Mouse (Mus musculus): ENCODE measurements around the gene Gm29276. TPM values are rescaled to one million over a fixed set of nuclear protein-coding genes. Genes with fewer than 3 reads are reported as not detected.

Gm29276 gene
- polyA plus RNA-seq (2015; fragmentation: Nextera tagmentation; extraction: Ambion mirVana), result not detected in 2 replicates

DNA sequence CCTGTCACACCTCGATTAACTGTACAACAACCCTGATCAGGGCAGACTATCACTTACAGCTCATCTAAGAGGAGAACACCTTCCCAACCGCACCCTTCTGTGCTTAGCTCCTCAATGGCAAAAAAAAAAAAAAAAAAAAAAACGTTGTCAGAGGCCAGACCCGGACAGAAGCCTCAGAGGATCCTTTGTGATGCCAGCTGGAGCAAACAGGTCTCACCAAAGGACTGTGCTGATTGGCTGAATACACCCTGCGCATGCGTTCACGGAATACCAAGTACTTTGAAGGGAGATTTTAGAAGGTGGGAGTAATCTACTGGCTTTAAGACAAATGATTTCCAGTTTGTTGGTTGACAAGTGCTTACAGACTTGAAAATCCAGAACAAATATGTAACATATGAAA lies at the start of gene Gm29276:
Gm29276 (minus strand) TSS at position 101 of the 400 bp plus-strand sequence.

All from urinary bladder, postnatal 0 days (tissue).